Mouse (Mus musculus) urinary bladder, postnatal 4 days (tissue): ENCODE data around the gene Mcu.

ENCODE experiments used
- DNase-seq, 2 experiments: peaks; one replicate each; pipeline ENCODE4 v3.0.0; 2021 to 2022; ENCODE audit warnings: low spot score in 2 of 2

Mcu gene

GRCm38 (mm10) chr10:59616522-59616921, at the start of gene Mcu:
TSS of gene Mcu (minus strand) at chr10:59616692.
- peak; percentile 94 for DNase-seq

- no peak for DNase-seq
These were observed 49.2 kb upstream of the Mcu start for GRCm38 (mm10) chr10:59665503-59666291.

GRCm38 (mm10) chr10:59664765-59665164, 48.3 kb upstream of the Mcu start:
- no peak for DNase-seq

- no peak for DNase-seq
These were observed 40.3 kb upstream of the Mcu start for GRCm38 (mm10) chr10:59656799-59657198.

GRCm38 (mm10) chr10:59646821-59647378, 30.4 kb upstream of the Mcu start:
- no peak for DNase-seq

- DNase-seq, result no peak
These were observed 28.7 kb upstream of the Mcu start for GRCm38 (mm10) chr10:59645153-59645552.

- DNase-seq, result no peak
These were observed 28.2 kb upstream of the Mcu start for GRCm38 (mm10) chr10:59644710-59645109.

GRCm38 (mm10) chr10:59643645-59644044, 27.2 kb upstream of the Mcu start:
- DNase-seq, result no peak

GRCm38 (mm10) chr10:59642659-59643377, 26.3 kb upstream of the Mcu start:
- DNase-seq, result no peak

- no peak for DNase-seq
These were observed 22.1 kb upstream of the Mcu start for GRCm38 (mm10) chr10:59638576-59638975.

- DNase-seq, result no peak
These were observed 21.2 kb upstream of the Mcu start for GRCm38 (mm10) chr10:59637596-59638124.

- DNase-seq, result no peak
These were observed 20.4 kb upstream of the Mcu start for GRCm38 (mm10) chr10:59636751-59637533.

- DNase-seq, result no peak
These were observed 19.6 kb upstream of the Mcu start for GRCm38 (mm10) chr10:59636048-59636447.

GRCm38 (mm10) chr10:59629506-59629782, 13.0 kb upstream of the Mcu start:
- DNase-seq, result no peak

- no peak for DNase-seq
These were observed 12.4 kb upstream of the Mcu start for GRCm38 (mm10) chr10:59628641-59629505.

GRCm38 (mm10) chr10:59623496-59623895, 7.0 kb upstream of the Mcu start:
- DNase-seq, result no peak

GRCm38 (mm10) chr10:59621355-59621754, 4.9 kb upstream of the Mcu start:
- no peak for DNase-seq

- DNase-seq, result no peak
These were observed 1.3 kb upstream of the Mcu start for GRCm38 (mm10) chr10:59617776-59618175.

- peak; percentile 66 to 78 for DNase-seq
These were observed 441 bp downstream of the Mcu start, which contains the start of gene Gm10322 for GRCm38 (mm10) chr10:59615981-59616520. TSS of gene Gm10322 (plus strand) at chr10:59616063.

GRCm38 (mm10) chr10:59615411-59615810, 1.1 kb downstream of the Mcu start:
- no peak for DNase-seq

- DNase-seq, result no peak
These were observed 2.4 kb downstream of the Mcu start for GRCm38 (mm10) chr10:59614141-59614540.
